Mouse (Mus musculus) embryonic facial prominence, embryonic 12.5 days (tissue): Measurements from ENCODE around the gene Uhmk1. TPM values are rescaled to one million over a fixed set of nuclear protein-coding genes. Genes with fewer than 3 reads are reported as not detected.

Experiments
- ATAC-seq: fragments of 200-750 bp; cut with Nextera tagmentation; 2 replicates; pipeline ENCODE4 v1.8.0; 2017; ENCODE audit not compliant: insufficient number of reproducible peaks, insufficient read depth, low FRiP score, low TSS enrichment
- H3K27ac ChIP-seq: fragments of 300-500 bp; sonication (generic); 2 replicates; pipeline ENCODE4 v1.5.1; 2016; ENCODE audit warnings: mild to moderate bottlenecking
- H3K27me3 ChIP-seq: fragments of 300-500 bp; sonication (generic); 2 replicates; pipeline ENCODE4 v1.6.1; 2016; ENCODE audit warnings: mild to moderate bottlenecking, moderate library complexity
- H3K36me3 ChIP-seq: fragments of 300-500 bp; sonication (generic); 2 replicates; pipeline ENCODE4 v1.6.1; 2016; ENCODE audit warnings: mild to moderate bottlenecking
- H3K4me1 ChIP-seq: fragments of 300-500 bp; sonication (generic); 2 replicates; pipeline ENCODE4 v1.6.1; 2016
- H3K4me2 ChIP-seq: fragments of 300-500 bp; sonication (generic); replicated peaks from 2 replicates; pipeline ENCODE4 v1.6.1; 2016; ENCODE audit warnings: mild to moderate bottlenecking, moderate library complexity
- H3K4me3 ChIP-seq: fragments of 300-500 bp; sonication (generic); 2 replicates; pipeline ENCODE4 v1.5.1; 2016; ENCODE audit warnings: mild to moderate bottlenecking
- H3K9ac ChIP-seq: fragments of 300-500 bp; sonication (generic); 2 replicates; pipeline ENCODE4 v1.6.1; 2016; ENCODE audit warnings: mild to moderate bottlenecking, moderate library complexity
- H3K9me3 ChIP-seq: fragments of 300-500 bp; sonication (generic); 2 replicates; pipeline ENCODE4 v1.6.1; 2016; ENCODE audit warnings: mild to moderate bottlenecking, moderate library complexity
- WGBS: fragments of 180-500 bp; shearing (Covaris S2); methylation state at CpG from one replicate; pipeline ENCODE4 v1.1.7; 2016; 5-methylcytosine and 5-hydroxymethylcytosine counted together
- polyA plus RNA-seq: library from polyadenylated mRNA; unstranded; fragments of >200 nt; fragmentation: Nextera tagmentation; extraction: Ambion mirVana; gene quantifications from 2 replicates; pipeline ENCODE4 v1.2.1, GENCODE M21; 2016

The Uhmk1 gene
- polyA plus RNA-seq, 1 experiment from 2014 or later, result 9.7 TPM

DNA sequence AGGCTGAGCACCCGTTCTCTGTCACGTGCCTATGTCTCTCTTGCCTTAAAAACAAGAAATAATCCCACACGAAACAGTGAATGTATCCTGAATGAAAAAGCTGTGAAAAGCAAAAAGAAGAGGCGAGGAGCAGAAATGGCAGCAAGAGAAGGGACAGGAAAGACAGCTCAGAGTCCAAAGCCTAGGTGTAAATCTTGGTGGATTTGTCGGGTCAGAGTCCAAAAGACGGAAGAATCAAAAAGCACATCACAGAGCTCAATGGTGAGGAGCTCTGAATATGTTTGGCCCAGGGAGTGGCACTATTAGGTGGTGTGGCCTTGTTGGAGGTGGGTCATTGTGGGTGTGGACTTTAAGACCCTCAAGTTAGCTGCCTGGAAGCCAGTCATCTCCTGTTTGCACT lies 8.8 kb downstream of the Uhmk1 start:
- no peak overlapping the region for H3K4me3 ChIP-seq
- H3K9ac ChIP-seq, result no peak overlapping the region
- H3K4me1 ChIP-seq, result no peaks in the 10 kb centered on the region
- no peak overlapping the region for H3K27ac ChIP-seq
- no peaks in the 10 kb centered on the region for H3K27me3 ChIP-seq
- H3K36me3 ChIP-seq, result peaks cover 66% of the 10 kb centered on the region
- no peak overlapping the region for H3K4me2 ChIP-seq
- no peaks in the 10 kb centered on the region for H3K9me3 ChIP-seq
- WGBS, result 95% methylated on average over 6 of the region's 6 CpGs
- no peak for ATAC-seq

- Histone ChIP-seq H3K4me1 (no peaks in the 10 kb centered on the region), H3K27ac (no peak overlapping the region), H3K4me2 (no peak overlapping the region), H3K4me3 (no peak overlapping the region), H3K27me3 (no peaks in the 10 kb centered on the region), H3K9ac (no peak overlapping the region), H3K36me3 (peaks cover 61% of the 10 kb centered on the region), H3K9me3 (no peaks in the 10 kb centered on the region)
- 76% methylated on average over 3 of the region's 3 CpGs for whole genome bisulfite sequencing
- no peak for ATAC-seq
Measured at GRCm38 (mm10) chr1:170200379-170200778, 14.8 kb downstream of the Uhmk1 start.

- no peak for ATAC-seq
- no peaks in the 10 kb centered on the region for H3K4me1 ChIP-seq
- H3K9me3 ChIP-seq, result no peaks in the 10 kb centered on the region
- H3K4me2 ChIP-seq, result no peak overlapping the region
- no peak overlapping the region for H3K9ac ChIP-seq
- no peak overlapping the region for H3K27ac ChIP-seq
- H3K4me3 ChIP-seq, result no peak overlapping the region
- peaks cover 77% of the 10 kb centered on the region for H3K36me3 ChIP-seq
- WGBS, result 94% methylated on average over 8 of the region's 8 CpGs
- H3K27me3 ChIP-seq, result no peaks in the 10 kb centered on the region
Measured at GRCm38 (mm10) chr1:170196211-170196610, 19.0 kb downstream of the Uhmk1 start.

DNA sequence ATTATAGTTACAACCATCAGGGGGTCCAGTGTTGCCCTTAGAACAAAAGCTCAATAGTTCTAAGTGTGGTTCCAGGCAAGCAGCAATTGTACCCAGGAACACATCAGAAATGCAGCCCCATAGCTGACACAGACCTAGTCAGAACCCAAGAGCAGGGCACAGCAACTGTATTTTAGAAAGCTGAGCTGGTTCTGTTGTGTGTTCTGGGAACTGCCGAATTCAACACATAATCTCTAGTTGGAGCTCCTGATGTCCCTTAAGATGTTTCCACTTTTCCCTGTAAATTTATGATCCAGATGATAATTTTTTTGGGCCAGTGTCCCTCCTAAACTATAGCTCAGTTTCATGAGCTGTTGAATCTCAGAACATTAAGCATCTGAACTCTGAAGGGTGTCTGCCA lies 23.3 kb downstream of the Uhmk1 start:
- peaks cover 47% of the 10 kb centered on the region for H3K36me3 ChIP-seq
- H3K4me1 ChIP-seq, result no peaks in the 10 kb centered on the region
- no peak for ATAC-seq
- H3K4me3 ChIP-seq, result no peak overlapping the region
- no peaks in the 10 kb centered on the region for H3K9me3 ChIP-seq
- no peak overlapping the region for H3K9ac ChIP-seq
- H3K4me2 ChIP-seq, result no peak overlapping the region
- no peak overlapping the region for H3K27ac ChIP-seq
- WGBS, result 90% methylated on average over 1 of the region's 1 CpGs
- no peaks in the 10 kb centered on the region for H3K27me3 ChIP-seq

GRCm38 (mm10) chr1:170190225-170190624 lies 25.0 kb downstream of the Uhmk1 start:
- 80% methylated on average over 4 of the region's 4 CpGs for WGBS
- H3K4me2 ChIP-seq, result no peak overlapping the region
- H3K4me1 ChIP-seq, result no peaks in the 10 kb centered on the region
- peaks cover 30% of the 10 kb centered on the region for H3K36me3 ChIP-seq
- H3K9ac ChIP-seq, result no peak overlapping the region
- ATAC-seq, result no peak
- H3K27me3 ChIP-seq, result no peaks in the 10 kb centered on the region
- no peaks in the 10 kb centered on the region for H3K9me3 ChIP-seq
- H3K27ac ChIP-seq, result no peak overlapping the region
- H3K4me3 ChIP-seq, result no peak overlapping the region

GRCm38 (mm10) chr1:170188601-170189000 lies 26.6 kb downstream of the Uhmk1 start:
- no peak for ATAC-seq
- H3K27me3 ChIP-seq, result no peaks in the 10 kb centered on the region
- H3K9ac ChIP-seq, result no peak overlapping the region
- H3K36me3 ChIP-seq, result peaks cover 15% of the 10 kb centered on the region
- H3K27ac ChIP-seq, result no peak overlapping the region
- H3K9me3 ChIP-seq, result no peaks in the 10 kb centered on the region
- 74% methylated on average over 11 of the region's 11 CpGs for WGBS
- no peak overlapping the region for H3K4me3 ChIP-seq
- H3K4me2 ChIP-seq, result no peak overlapping the region
- no peaks in the 10 kb centered on the region for H3K4me1 ChIP-seq

- Histone ChIP-seq H3K4me2 (no peak overlapping the region), H3K4me3 (no peak overlapping the region), H3K27ac (no peak overlapping the region), H3K9me3 (no peaks in the 10 kb centered on the region), H3K36me3 (0 out of 2 replicates have a peak, but pooled peaks cover 3% of the 10 kb centered on the region), H3K4me1 (no peaks in the 10 kb centered on the region), H3K9ac (no peak overlapping the region), H3K27me3 (no peaks in the 10 kb centered on the region)
- WGBS, result 88% methylated on average over 5 of the region's 5 CpGs
- ATAC-seq, result no peak
Measured at GRCm38 (mm10) chr1:170186531-170186930, 28.7 kb downstream of the Uhmk1 start.

- H3K4me3 ChIP-seq, result no peak overlapping the region
- no peak overlapping the region for H3K4me2 ChIP-seq
- 93% methylated on average over 3 of the region's 3 CpGs for WGBS
- no peaks in the 10 kb centered on the region for H3K4me1 ChIP-seq
- no peak overlapping the region for H3K9ac ChIP-seq
- no peak for ATAC-seq
- H3K27ac ChIP-seq, result no peak overlapping the region
- no peaks in the 10 kb centered on the region for H3K9me3 ChIP-seq
- no peaks in the 10 kb centered on the region for H3K27me3 ChIP-seq
- H3K36me3 ChIP-seq, result no peaks in the 10 kb centered on the region
Measured at GRCm38 (mm10) chr1:170185137-170185536, 30.1 kb downstream of the Uhmk1 start.

GRCm38 (mm10) chr1:170182706-170183105 lies 32.5 kb downstream of the Uhmk1 start:
- H3K4me2 ChIP-seq, result no peak overlapping the region
- no peak overlapping the region for H3K4me3 ChIP-seq
- no peaks in the 10 kb centered on the region for H3K27me3 ChIP-seq
- no peaks in the 10 kb centered on the region for H3K36me3 ChIP-seq
- no peaks in the 10 kb centered on the region for H3K9me3 ChIP-seq
- no peaks in the 10 kb centered on the region for H3K4me1 ChIP-seq
- no peak overlapping the region for H3K27ac ChIP-seq
- no peak overlapping the region for H3K9ac ChIP-seq
- no peak for ATAC-seq

- Histone ChIP-seq H3K36me3 (no peaks in the 10 kb centered on the region), H3K27me3 (no peaks in the 10 kb centered on the region)
Measured at GRCm38 (mm10) chr1:170176661-170177239, 38.4 kb downstream of the Uhmk1 start.

DNA sequence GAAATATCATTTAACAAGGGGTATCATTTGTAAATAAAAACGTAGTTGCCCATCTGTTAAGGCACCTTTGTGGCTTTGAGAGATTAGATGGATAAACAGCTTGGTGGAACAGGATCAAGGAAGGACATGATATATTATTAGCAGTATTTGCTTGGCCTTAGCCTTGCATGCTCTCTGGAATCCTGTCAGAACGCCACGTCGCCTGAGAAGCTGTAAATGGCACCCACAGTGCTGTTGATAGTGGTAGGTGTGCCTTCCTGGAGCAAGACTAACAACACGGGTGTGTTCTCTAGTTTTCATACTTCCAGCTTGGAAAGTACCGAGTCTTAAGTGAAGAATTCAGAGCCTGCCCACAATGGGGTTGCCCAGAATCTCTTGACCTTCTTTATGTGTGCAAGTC lies 39.3 kb downstream of the Uhmk1 start:
- no peak overlapping the region for H3K4me3 ChIP-seq
- 54% methylated on average over 6 of the region's 6 CpGs for WGBS
- no peak for ATAC-seq
- no peaks in the 10 kb centered on the region for H3K27me3 ChIP-seq
- H3K4me2 ChIP-seq, result no peak overlapping the region
- no peak overlapping the region for H3K9ac ChIP-seq
- peaks cover 9% of the 10 kb centered on the region; the same call in 1 of the 2 replicates for H3K4me1 ChIP-seq
- H3K27ac ChIP-seq, result no peak overlapping the region
- no peaks in the 10 kb centered on the region for H3K36me3 ChIP-seq
- H3K9me3 ChIP-seq, result no peaks in the 10 kb centered on the region

More at GRCm38 (mm10) chr1:170176661-170177239, 38.4 kb downstream of the Uhmk1 start:
- ATAC-seq, result no peak
- Histone ChIP-seq H3K4me3 (no peak overlapping the region), H3K4me2 (no peak overlapping the region), H3K27ac (no peak overlapping the region), H3K9me3 (no peaks in the 10 kb centered on the region), H3K4me1 (peaks cover 9% of the 10 kb centered on the region; the same call in 1 of the 2 replicates), H3K9ac (no peak overlapping the region)
- 82% methylated on average over 8 of the region's 8 CpGs for WGBS

DNA sequence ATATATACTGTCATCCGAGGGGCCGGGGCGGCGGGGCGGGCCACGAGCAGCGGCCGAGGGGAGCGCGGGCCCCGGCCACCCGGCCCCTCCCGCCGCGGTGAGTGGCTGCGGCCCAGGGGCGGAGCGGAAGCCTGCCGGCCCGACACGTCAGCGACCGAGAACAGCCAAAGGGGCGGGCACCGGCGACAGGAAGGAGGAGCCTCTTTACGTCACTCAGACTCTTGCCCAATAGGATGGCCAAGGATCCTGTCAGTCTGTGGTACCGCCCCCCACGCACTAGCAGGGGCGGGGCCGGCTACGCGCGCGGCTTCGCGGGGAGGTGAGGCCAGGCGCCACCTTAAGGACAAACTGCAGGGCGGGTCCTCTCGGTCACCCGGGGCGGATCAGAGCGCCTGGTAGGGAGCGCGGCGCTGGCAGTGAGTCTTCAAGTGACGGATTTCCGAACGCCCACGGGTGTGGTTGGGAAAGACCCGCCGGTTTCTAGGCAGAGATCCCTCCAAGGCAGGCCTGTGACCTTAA lies 40.3 kb downstream of the Uhmk1 start, which contains the start of gene Uap1:
Gene Uap1 (minus strand): TSS at position 144 of the 519 bp plus-strand sequence.
- WGBS, result 1% methylated on average over 52 of the region's 52 CpGs
- ATAC-seq, result peak; percentile 96
- Histone ChIP-seq H3K27ac (peak within 1 kb of the TSS; percentile 88), H3K4me1 (peaks cover 9% of the 10 kb centered on the region; the same call in 1 of the 2 replicates), H3K9ac (peak within 1 kb of the TSS; percentile 66), H3K4me3 (peak within 1 kb of the TSS; percentile 71), H3K27me3 (no peaks in the 10 kb centered on the region), H3K4me2 (peak within 1 kb of the TSS; percentile 64), H3K36me3 (no peaks in the 10 kb centered on the region), H3K9me3 (no peaks in the 10 kb centered on the region)
